Mouse (Mus musculus) liver, embryonic 15.5 days (tissue): ENCODE measurements around the gene Olfr1442. TPM values are rescaled to one million over a fixed set of nuclear protein-coding genes. Genes with fewer than 3 reads are reported as not detected.
A peak's percentile ranks its signal among the peaks of the same experiment; 100 is the strongest.
"Not testable (repeated sequence)": the region's sequence is repeated elsewhere in the genome, so short reads cannot be mapped to it uniquely, and the experiment has no call there.

ENCODE experiments used
- ATAC-seq: fragments of 200-750 bp; cut with Nextera tagmentation; 2 replicates; pipeline ENCODE4 v1.8.0; 2017; ENCODE audit warnings: moderate number of reproducible peaks, mild to moderate bottlenecking, moderate library complexity; ENCODE audit not compliant: insufficient read depth
- H3K27ac ChIP-seq: fragments of 300-500 bp; sonication (generic); replicated peaks from 2 replicates; pipeline ENCODE4 v1.5.1; 2015; ENCODE audit warnings: mild to moderate bottlenecking, inconsistent platforms
- H3K27me3 ChIP-seq: fragments of 300-500 bp; sonication (generic); 2 replicates; pipeline ENCODE4 v1.6.1; 2015; ENCODE audit warnings: mild to moderate bottlenecking, inconsistent platforms
- H3K36me3 ChIP-seq: fragments of 300-500 bp; sonication (generic); replicated peaks from 2 replicates; pipeline ENCODE4 v1.6.1; 2015; ENCODE audit warnings: moderate library complexity, mild to moderate bottlenecking, inconsistent platforms
- H3K4me1 ChIP-seq: fragments of 300-500 bp; sonication (generic); replicated peaks from 2 replicates; pipeline ENCODE4 v1.6.1; 2015; ENCODE audit warnings: inconsistent platforms
- H3K4me2 ChIP-seq: fragments of 300-500 bp; sonication (generic); 2 replicates; pipeline ENCODE4 v1.6.1; 2015; ENCODE audit warnings: moderate library complexity, mild to moderate bottlenecking, inconsistent platforms
- H3K4me3 ChIP-seq: fragments of 300-500 bp; sonication (generic); replicated peaks from 2 replicates; pipeline ENCODE4 v1.5.1; 2015; ENCODE audit warnings: mild to moderate bottlenecking, inconsistent platforms
- H3K9ac ChIP-seq: fragments of 300-500 bp; sonication (generic); 2 replicates; pipeline ENCODE4 v1.6.1; 2015; ENCODE audit warnings: moderate library complexity, mild to moderate bottlenecking, inconsistent platforms
- H3K9me3 ChIP-seq: fragments of 300-500 bp; sonication (generic); replicated peaks from 2 replicates; pipeline ENCODE4 v1.6.1; 2016; ENCODE audit warnings: inconsistent platforms
- WGBS: fragments of 180-500 bp; shearing (Covaris S2); methylation state at CpG from one replicate; pipeline ENCODE4 v1.1.7; 2015; ENCODE audit warnings: mixed read lengths; ENCODE audit not compliant: insufficient replicate concordance; 5-methylcytosine and 5-hydroxymethylcytosine counted together
- polyA plus RNA-seq: library from polyadenylated mRNA; unstranded; fragments of >200 nt; fragmentation: Nextera tagmentation; extraction: Ambion mirVana; gene quantifications from 2 replicates; pipeline ENCODE4 v1.2.1, GENCODE M21; 2015

Olfr1442 gene
- not detected in 2 replicates for polyA plus RNA-seq

- no peaks in the 10 kb centered on the region for H3K36me3 ChIP-seq
- H3K9me3 ChIP-seq = no peaks in the 10 kb centered on the region
- no peak within 1 kb of the TSS for H3K4me3 ChIP-seq
- no peak within 1 kb of the TSS for H3K9ac ChIP-seq
- no peak within 1 kb of the TSS for H3K27ac ChIP-seq
- H3K4me1 ChIP-seq = no peaks in the 10 kb centered on the region
- H3K4me2 ChIP-seq = no peak within 1 kb of the TSS
- no peaks in the 10 kb centered on the region for H3K27me3 ChIP-seq
- no peak for ATAC-seq
These were observed at the start of gene Olfr1442 for GRCm38 (mm10) chr19:12670139-12670538. Gene Olfr1442, plus strand, starts transcription at chr19:12670439.

- Histone ChIP-seq H3K9ac (no peak within 1 kb of the TSS), H3K9me3 (no peaks in the 10 kb centered on the region), H3K4me1 (no peaks in the 10 kb centered on the region), H3K27ac (no peak within 1 kb of the TSS), H3K4me3 (no peak within 1 kb of the TSS), H3K27me3 (no peaks in the 10 kb centered on the region), H3K4me2 (no peak within 1 kb of the TSS), H3K36me3 (no peaks in the 10 kb centered on the region)
- 43% methylated on average over 4 of the region's 4 CpGs for WGBS
- no peak for ATAC-seq
These were observed 37.1 kb upstream of the Olfr1442 start, which contains the start of gene Glyat for GRCm38 (mm10) chr19:12633176-12633575. Gene Glyat, plus strand, starts transcription at chr19:12633308.

- Histone ChIP-seq H3K27me3 (no peaks in the 10 kb centered on the region), H3K4me3 (no peak overlapping the region), H3K4me2 (no peak overlapping the region), H3K36me3 (no peaks in the 10 kb centered on the region), H3K4me1 (no peaks in the 10 kb centered on the region), H3K9me3 (no peaks in the 10 kb centered on the region), H3K27ac (no peak overlapping the region), H3K9ac (no peak overlapping the region)
- 65% methylated on average over 3 of the region's 3 CpGs for WGBS
- ATAC-seq = no peak
These were observed 36.0 kb upstream of the Olfr1442 start for GRCm38 (mm10) chr19:12634259-12634658.

- ATAC-seq = no peak
- H3K9me3 ChIP-seq = no peaks in the 10 kb centered on the region
- no peak overlapping the region for H3K27ac ChIP-seq
- H3K4me1 ChIP-seq = no peaks in the 10 kb centered on the region
- H3K36me3 ChIP-seq = no peaks in the 10 kb centered on the region
- WGBS = 62% methylated on average over 4 of the region's 4 CpGs
- no peak overlapping the region for H3K9ac ChIP-seq
- no peaks in the 10 kb centered on the region for H3K27me3 ChIP-seq
- no peak overlapping the region for H3K4me3 ChIP-seq
- no peak overlapping the region for H3K4me2 ChIP-seq
These were observed 35.3 kb upstream of the Olfr1442 start for GRCm38 (mm10) chr19:12634963-12635362.

GRCm38 (mm10) chr19:12636863-12637262 is 33.4 kb upstream of the Olfr1442 start:
- Histone ChIP-seq H3K27me3 (no peaks in the 10 kb centered on the region), H3K9ac (no peak overlapping the region), H3K9me3 (no peaks in the 10 kb centered on the region), H3K36me3 (no peaks in the 10 kb centered on the region), H3K4me2 (no peak overlapping the region), H3K27ac (no peak overlapping the region), H3K4me1 (no peaks in the 10 kb centered on the region), H3K4me3 (no peak overlapping the region)
- 48% methylated on average over 3 of the region's 3 CpGs for WGBS
- ATAC-seq = no peak

- H3K9ac ChIP-seq = no peak overlapping the region
- H3K4me1 ChIP-seq = no peaks in the 10 kb centered on the region
- H3K4me2 ChIP-seq = no peak overlapping the region
- H3K4me3 ChIP-seq = no peak overlapping the region
- no peak overlapping the region for H3K27ac ChIP-seq
- H3K36me3 ChIP-seq = no peaks in the 10 kb centered on the region
- no peaks in the 10 kb centered on the region for H3K9me3 ChIP-seq
- no peaks in the 10 kb centered on the region for H3K27me3 ChIP-seq
- 59% methylated on average over 1 of the region's 1 CpGs for WGBS
- ATAC-seq = peak; percentile 15; the same call in 1 of the 2 replicates
These were observed 32.2 kb upstream of the Olfr1442 start for GRCm38 (mm10) chr19:12638049-12638448.

- Histone ChIP-seq H3K4me3 (no peak overlapping the region), H3K36me3 (no peaks in the 10 kb centered on the region), H3K27me3 (no peaks in the 10 kb centered on the region), H3K4me1 (no peaks in the 10 kb centered on the region), H3K9ac (no peak overlapping the region), H3K4me2 (no peak overlapping the region), H3K9me3 (no peaks in the 10 kb centered on the region), H3K27ac (no peak overlapping the region)
- no peak for ATAC-seq
These were observed 20.7 kb upstream of the Olfr1442 start for GRCm38 (mm10) chr19:12649511-12649910.

GRCm38 (mm10) chr19:12666156-12666555 is 4.1 kb upstream of the Olfr1442 start:
- WGBS = 64% methylated on average over 1 of the region's 1 CpGs
- no peaks in the 10 kb centered on the region for H3K4me1 ChIP-seq

GRCm38 (mm10) chr19:12668601-12669000 is 1.6 kb upstream of the Olfr1442 start:
- H3K9ac ChIP-seq, H3K27ac ChIP-seq, H3K36me3 ChIP-seq, H3K4me1 ChIP-seq, H3K4me2 ChIP-seq, H3K9me3 ChIP-seq, H3K4me3 ChIP-seq, H3K27me3 ChIP-seq, ATAC-seq: not testable (repeated sequence)
- WGBS = 75% methylated on average over 3 of the region's 3 CpGs

More at GRCm38 (mm10) chr19:12666156-12666555, 4.1 kb upstream of the Olfr1442 start:
- no peak overlapping the region for H3K9ac ChIP-seq
- no peak overlapping the region for H3K4me2 ChIP-seq
- H3K4me3 ChIP-seq = no peak overlapping the region
- no peaks in the 10 kb centered on the region for H3K27me3 ChIP-seq
- no peaks in the 10 kb centered on the region for H3K9me3 ChIP-seq
- H3K27ac ChIP-seq = no peak overlapping the region
- ATAC-seq = no peak
- no peaks in the 10 kb centered on the region for H3K36me3 ChIP-seq

- Histone ChIP-seq H3K4me3 (no peak overlapping the region), H3K27me3 (no peaks in the 10 kb centered on the region), H3K36me3 (no peaks in the 10 kb centered on the region), H3K4me1 (no peaks in the 10 kb centered on the region), H3K4me2 (no peak overlapping the region), H3K27ac (no peak overlapping the region), H3K9ac (no peak overlapping the region), H3K9me3 (no peaks in the 10 kb centered on the region)
- ATAC-seq = no peak
- 65% methylated on average over 4 of the region's 4 CpGs for WGBS
These were observed 812 bp downstream of the Olfr1442 start for GRCm38 (mm10) chr19:12671051-12671450.

- no peaks in the 10 kb centered on the region for H3K27me3 ChIP-seq
- H3K4me3 ChIP-seq = no peak within 1 kb of the TSS
- no peak for ATAC-seq
- 44% methylated on average over 3 of the region's 3 CpGs for WGBS
- no peaks in the 10 kb centered on the region for H3K9me3 ChIP-seq
- no peak within 1 kb of the TSS for H3K4me2 ChIP-seq
- no peaks in the 10 kb centered on the region for H3K36me3 ChIP-seq
- no peak within 1 kb of the TSS for H3K9ac ChIP-seq
- no peaks in the 10 kb centered on the region for H3K4me1 ChIP-seq
- H3K27ac ChIP-seq = no peak within 1 kb of the TSS
These were observed 7.6 kb downstream of the Olfr1442 start, which contains the start of gene Olfr1443 for GRCm38 (mm10) chr19:12677812-12678211. Gene Olfr1443, plus strand, starts transcription at chr19:12678112.

- H3K9ac ChIP-seq = no peak overlapping the region
- H3K4me3 ChIP-seq = no peak overlapping the region
- H3K27me3 ChIP-seq = no peaks in the 10 kb centered on the region
- no peaks in the 10 kb centered on the region for H3K9me3 ChIP-seq
- no peak overlapping the region for H3K4me2 ChIP-seq
- no peaks in the 10 kb centered on the region for H3K36me3 ChIP-seq
- H3K4me1 ChIP-seq = no peaks in the 10 kb centered on the region
- ATAC-seq = no peak
- no peak overlapping the region for H3K27ac ChIP-seq
These were observed 14.4 kb downstream of the Olfr1442 start for GRCm38 (mm10) chr19:12684638-12685037.
